Mouse (Mus musculus): ENCODE measurements around the gene Cd55.
"Not testable (repeated sequence)": the region's sequence is repeated elsewhere in the genome, so short reads cannot be mapped to it uniquely, and the experiment has no call there.

Cd55 gene

DNA sequence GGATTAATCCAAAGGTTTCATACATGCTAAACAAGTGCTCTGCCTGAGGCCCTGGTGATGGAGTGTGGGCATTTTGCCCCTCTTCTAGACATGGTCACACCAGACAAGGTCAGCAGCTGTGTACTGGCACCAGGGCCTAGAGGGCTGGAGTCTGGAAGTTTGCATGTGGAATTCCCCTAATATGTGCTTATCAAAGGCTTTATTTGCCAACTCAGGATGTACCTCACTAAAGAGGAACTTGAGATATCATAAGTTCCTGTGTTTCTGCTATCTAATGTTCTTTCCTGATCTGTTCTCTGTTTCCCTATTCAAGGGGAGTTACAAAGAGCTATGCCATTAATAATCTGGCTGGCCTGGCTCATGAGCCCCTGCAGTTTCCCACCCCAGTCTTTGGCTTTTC, 33.9 kb downstream of the Cd55 start:
- not testable (repeated sequence) for ATAC-seq (ENCODE audit: insufficient number of reproducible peaks, low FRiP score, low TSS enrichment)

DNA sequence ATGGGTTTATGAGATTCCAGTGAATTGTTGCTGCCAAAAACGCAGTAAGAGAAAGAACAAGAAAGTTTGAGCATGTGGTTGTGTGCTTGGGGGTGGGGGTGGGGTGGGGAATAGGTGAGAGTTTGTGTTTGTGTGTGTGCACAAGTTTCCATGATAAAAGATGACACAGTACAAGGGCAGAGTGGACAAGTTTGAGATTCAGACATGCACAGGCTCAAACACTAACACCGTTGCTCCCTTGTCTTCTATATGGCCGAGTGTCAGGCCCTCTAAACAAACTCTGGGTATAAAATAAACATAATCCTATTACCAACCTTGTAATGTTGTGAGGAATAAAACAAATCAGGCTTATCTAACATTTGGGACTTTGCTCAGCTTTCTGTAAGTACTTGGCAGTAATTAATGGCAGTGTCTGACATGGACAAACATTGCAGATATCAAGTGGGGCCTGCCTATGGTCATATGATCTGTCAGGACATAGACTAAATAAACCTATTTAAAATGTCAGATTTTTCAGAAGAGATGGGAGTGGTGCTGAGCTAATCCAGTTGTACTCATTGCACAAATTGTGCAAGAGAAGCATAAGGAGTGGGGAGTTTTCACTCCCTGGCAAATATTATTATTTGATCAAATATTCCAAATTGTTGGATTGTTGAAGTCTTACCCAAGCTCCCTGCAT, 35.2 kb downstream of the Cd55 start:
- not testable (repeated sequence) for ATAC-seq (ENCODE audit: insufficient number of reproducible peaks, low FRiP score, low TSS enrichment)

DNA sequence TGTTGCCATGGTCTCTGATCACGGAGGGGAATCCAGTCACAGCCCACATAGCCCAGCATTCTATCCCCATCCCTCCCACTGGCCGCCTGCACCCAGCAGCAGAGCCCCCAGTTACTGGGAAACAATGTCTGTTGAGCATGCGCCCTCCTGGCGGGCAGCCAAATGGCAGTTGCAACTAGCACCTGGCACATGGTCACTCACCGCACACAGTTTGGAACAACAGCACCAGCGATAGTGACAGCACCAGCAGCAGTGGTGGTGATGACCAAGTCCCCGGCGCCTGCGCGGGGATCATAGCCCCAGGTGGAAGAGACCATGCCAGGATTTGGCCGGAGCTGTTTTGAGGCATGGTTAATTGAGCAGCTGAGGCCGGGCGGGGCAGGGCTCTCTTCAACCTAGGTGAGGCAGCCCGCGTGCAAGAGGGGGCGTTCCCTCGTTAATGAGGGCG, 39.9 kb downstream of the Cd55 start, which contains the start of gene Cd55b:
Gene Cd55b (minus strand): TSS at position 346 of the 448 bp plus-strand sequence.
- peak; percentile 36; the same call in 1 of the 2 replicates for ATAC-seq (ENCODE audit: insufficient number of reproducible peaks, low FRiP score, low TSS enrichment)

DNA sequence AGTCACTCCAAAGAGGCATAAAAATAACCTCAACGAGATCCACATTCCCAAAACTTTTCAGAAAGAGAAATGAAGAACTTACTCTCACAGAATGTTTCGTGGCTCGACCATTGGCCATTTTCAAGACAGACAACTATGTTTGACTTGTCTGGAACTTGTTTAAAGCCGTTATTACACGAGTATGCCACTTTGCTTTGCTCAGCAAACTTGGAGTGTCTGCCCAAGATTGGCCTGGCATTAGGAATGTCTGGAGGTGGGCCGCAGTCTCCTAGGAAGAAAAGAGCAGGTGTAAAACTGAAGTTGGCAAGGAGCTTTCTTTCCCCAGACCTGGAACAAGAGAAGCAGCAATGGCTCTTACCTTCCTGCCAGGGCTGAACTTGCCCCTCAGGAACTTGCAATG, 40.5 kb downstream of the Cd55 start:
- ATAC-seq (ENCODE audit: insufficient number of reproducible peaks, low FRiP score, low TSS enrichment), result not testable (repeated sequence)

DNA sequence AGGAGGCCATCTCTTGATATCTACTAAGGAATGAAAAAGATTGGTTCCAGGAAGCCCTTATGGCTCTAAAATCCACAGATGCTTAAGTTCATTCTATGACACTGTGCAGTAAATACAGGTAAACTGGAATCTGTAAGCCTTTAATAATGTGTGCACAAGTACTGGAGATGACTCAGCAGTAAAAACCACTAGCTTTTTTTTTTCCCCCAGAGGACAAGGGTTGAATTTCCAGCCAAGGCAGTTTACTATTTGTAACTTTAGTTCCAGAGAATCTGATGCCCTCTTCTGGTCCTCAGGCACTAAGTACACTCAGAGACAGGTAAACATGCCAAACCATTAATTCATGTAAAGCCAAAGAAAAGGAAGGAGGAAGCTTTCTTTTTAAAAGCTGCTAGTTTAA, 65.4 kb downstream of the Cd55 start:
- ATAC-seq (ENCODE audit: insufficient number of reproducible peaks, low FRiP score, low TSS enrichment), result not testable (repeated sequence)
